Mouse (Mus musculus) kidney, embryonic 14.5 days (tissue): ENCODE measurements around the gene Ereg. TPM values are rescaled to one million over a fixed set of nuclear protein-coding genes. Genes with fewer than 3 reads are reported as not detected.

Source experiments
- ATAC-seq: fragments of 200-750 bp; cut with Nextera tagmentation; 2 replicates; pipeline ENCODE4 v1.8.0; 2017; ENCODE audit warnings: moderate number of reproducible peaks, mild to moderate bottlenecking, moderate TSS enrichment, moderate library complexity; ENCODE audit not compliant: low FRiP score, low TSS enrichment
- H3K27ac ChIP-seq: fragments of 300-500 bp; sonication (generic); 2 replicates; pipeline ENCODE4 v1.5.1; 2014; ENCODE audit warnings: low read depth, mild to moderate bottlenecking, low read length, moderate library complexity, mixed read lengths
- H3K27me3 ChIP-seq: fragments of 300-500 bp; sonication (generic); 2 replicates; pipeline ENCODE4 v1.6.1; 2014; ENCODE audit warnings: mild to moderate bottlenecking, low read length; ENCODE audit not compliant: control insufficient read depth, insufficient read depth
- H3K36me3 ChIP-seq: fragments of 300-500 bp; sonication (generic); 2 replicates; pipeline ENCODE4 v1.6.1; 2014; ENCODE audit warnings: low read length, mixed read lengths; ENCODE audit not compliant: control insufficient read depth, insufficient read depth
- H3K4me1 ChIP-seq: fragments of 300-500 bp; sonication (generic); 2 replicates; pipeline ENCODE4 v1.6.1; 2014; ENCODE audit warnings: low read length, mixed read lengths; ENCODE audit not compliant: control insufficient read depth, insufficient read depth
- H3K4me2 ChIP-seq: fragments of 300-500 bp; sonication (generic); replicated peaks from 2 replicates; pipeline ENCODE4 v1.6.1; 2014; ENCODE audit warnings: low read depth, mild to moderate bottlenecking, low read length
- H3K4me3 ChIP-seq: fragments of 300-500 bp; sonication (generic); 2 replicates; pipeline ENCODE4 v1.5.1; 2014; ENCODE audit warnings: mild to moderate bottlenecking, low read length
- H3K9ac ChIP-seq: fragments of 300-500 bp; sonication (generic); 2 replicates; pipeline ENCODE4 v1.6.1; 2014; ENCODE audit warnings: low read depth, mild to moderate bottlenecking, low read length, moderate library complexity
- H3K9me3 ChIP-seq: fragments of 300-500 bp; sonication (generic); 2 replicates; pipeline ENCODE4 v1.6.1; 2016; ENCODE audit warnings: low read length; ENCODE audit not compliant: control insufficient read depth
- WGBS: fragments of 180-500 bp; shearing (Covaris S2); extraction: QIAGEN DNeasy Blood & Tissue Kit; methylation state at CpG from one replicate; pipeline ENCODE4 v1.1.7; 2014; 5-methylcytosine and 5-hydroxymethylcytosine counted together
- polyA plus RNA-seq: library from polyadenylated mRNA; unstranded; fragments of >200 nt; fragmentation: Nextera tagmentation; extraction: Ambion mirVana; gene quantifications from 2 replicates; pipeline ENCODE4 v1.2.1, GENCODE M21; 2014

Ereg gene
- polyA plus RNA-seq, result not detected in 2 replicates

GRCm38 (mm10) chr5:91074450-91074950, at the start of gene Ereg:
Gene Ereg, plus strand, starts transcription at chr5:91074622.
- WGBS, result 1% methylated on average over 25 of the region's 25 CpGs
- ATAC-seq, result peak; percentile 75

GRCm38 (mm10) chr5:91027164-91027563, 47.3 kb upstream of the Ereg start, which contains the start of gene Epgn:
Gene Epgn, plus strand, starts transcription at chr5:91027464.
- no peaks in the 10 kb centered on the region for H3K4me1 ChIP-seq
- H3K27ac ChIP-seq, result no peak within 1 kb of the TSS
- no peak within 1 kb of the TSS for H3K9ac ChIP-seq
- no peaks in the 10 kb centered on the region for H3K36me3 ChIP-seq
- 79% methylated on average over 6 of the region's 6 CpGs for WGBS
- no peak within 1 kb of the TSS for H3K4me2 ChIP-seq
- no peaks in the 10 kb centered on the region for H3K9me3 ChIP-seq
- H3K4me3 ChIP-seq, result no peak within 1 kb of the TSS
- no peak for ATAC-seq
- no peaks in the 10 kb centered on the region for H3K27me3 ChIP-seq

More at GRCm38 (mm10) chr5:91074450-91074950, at the start of gene Ereg:
- peak within 1 kb of the TSS; percentile 51 for H3K4me2 ChIP-seq
- H3K4me3 ChIP-seq, result peak within 1 kb of the TSS; percentile 26; the same call in 1 of the 2 replicates
- no peak within 1 kb of the TSS for H3K9ac ChIP-seq
- H3K4me1 ChIP-seq, result no peaks in the 10 kb centered on the region
- H3K27ac ChIP-seq, result no peak within 1 kb of the TSS
- H3K36me3 ChIP-seq, result no peaks in the 10 kb centered on the region
- H3K27me3 ChIP-seq, result no peaks in the 10 kb centered on the region; the same call in none of the 2 replicates
- no peaks in the 10 kb centered on the region for H3K9me3 ChIP-seq

- 62% methylated on average over 1 of the region's 1 CpGs for WGBS
- Histone ChIP-seq H3K9ac (no peak overlapping the region), H3K27me3 (no peaks in the 10 kb centered on the region)
Measured at GRCm38 (mm10) chr5:91027840-91028239, 46.6 kb upstream of the Ereg start.

GRCm38 (mm10) chr5:91030629-91031028, 43.8 kb upstream of the Ereg start:
- no peak overlapping the region for H3K9ac ChIP-seq
- 91% methylated on average over 2 of the region's 2 CpGs for WGBS

More at GRCm38 (mm10) chr5:91027840-91028239, 46.6 kb upstream of the Ereg start:
- no peak overlapping the region for H3K4me3 ChIP-seq
- H3K36me3 ChIP-seq, result no peaks in the 10 kb centered on the region
- no peak for ATAC-seq
- no peaks in the 10 kb centered on the region for H3K4me1 ChIP-seq
- H3K27ac ChIP-seq, result no peak overlapping the region
- H3K4me2 ChIP-seq, result no peak overlapping the region
- H3K9me3 ChIP-seq, result no peaks in the 10 kb centered on the region

GRCm38 (mm10) chr5:91035341-91035740, 39.1 kb upstream of the Ereg start:
- H3K27ac ChIP-seq, result no peak overlapping the region
- no peaks in the 10 kb centered on the region for H3K36me3 ChIP-seq
- 69% methylated on average over 2 of the region's 2 CpGs for WGBS
- peaks cover 7% of the 10 kb centered on the region; the same call in 1 of the 2 replicates for H3K4me1 ChIP-seq
- H3K4me3 ChIP-seq, result no peak overlapping the region
- H3K27me3 ChIP-seq, result no peaks in the 10 kb centered on the region
- no peaks in the 10 kb centered on the region for H3K9me3 ChIP-seq
- no peak for ATAC-seq
- no peak overlapping the region for H3K9ac ChIP-seq
- H3K4me2 ChIP-seq, result no peak overlapping the region

More at GRCm38 (mm10) chr5:91030629-91031028, 43.8 kb upstream of the Ereg start:
- no peaks in the 10 kb centered on the region for H3K9me3 ChIP-seq
- no peaks in the 10 kb centered on the region for H3K4me1 ChIP-seq
- H3K36me3 ChIP-seq, result no peaks in the 10 kb centered on the region
- no peak overlapping the region for H3K27ac ChIP-seq
- H3K4me2 ChIP-seq, result no peak overlapping the region
- H3K27me3 ChIP-seq, result no peaks in the 10 kb centered on the region
- no peak overlapping the region for H3K4me3 ChIP-seq
- ATAC-seq, result no peak

GRCm38 (mm10) chr5:91036628-91037027, 37.8 kb upstream of the Ereg start:
- H3K4me3 ChIP-seq, result no peak overlapping the region
- no peak overlapping the region for H3K4me2 ChIP-seq
- H3K4me1 ChIP-seq, result peaks cover 7% of the 10 kb centered on the region; the same call in 1 of the 2 replicates
- no peaks in the 10 kb centered on the region for H3K36me3 ChIP-seq
- no peaks in the 10 kb centered on the region for H3K9me3 ChIP-seq
- no peaks in the 10 kb centered on the region for H3K27me3 ChIP-seq
- WGBS, result 89% methylated on average over 4 of the region's 4 CpGs
- no peak overlapping the region for H3K27ac ChIP-seq
- no peak for ATAC-seq
- no peak overlapping the region for H3K9ac ChIP-seq

GRCm38 (mm10) chr5:91037756-91038155, 36.7 kb upstream of the Ereg start:
- ATAC-seq, result no peak
- H3K27ac ChIP-seq, result no peak overlapping the region
- no peaks in the 10 kb centered on the region for H3K36me3 ChIP-seq
- WGBS, result 72% methylated on average over 2 of the region's 2 CpGs
- no peaks in the 10 kb centered on the region for H3K27me3 ChIP-seq
- H3K9me3 ChIP-seq, result no peaks in the 10 kb centered on the region
- H3K4me1 ChIP-seq, result peaks cover 7% of the 10 kb centered on the region; the same call in 1 of the 2 replicates
- H3K9ac ChIP-seq, result no peak overlapping the region
- H3K4me2 ChIP-seq, result no peak overlapping the region
- H3K4me3 ChIP-seq, result no peak overlapping the region

- Histone ChIP-seq H3K36me3 (no peaks in the 10 kb centered on the region), H3K27ac (no peak overlapping the region), H3K27me3 (no peaks in the 10 kb centered on the region), H3K9me3 (no peaks in the 10 kb centered on the region), H3K9ac (no peak overlapping the region), H3K4me1 (peaks cover 7% of the 10 kb centered on the region; the same call in 1 of the 2 replicates), H3K4me2 (no peak overlapping the region), H3K4me3 (no peak overlapping the region)
- WGBS, result 7% methylated on average over 2 of the region's 2 CpGs
- peak; percentile 69 for ATAC-seq
Measured at GRCm38 (mm10) chr5:91038547-91038946, 35.9 kb upstream of the Ereg start.

GRCm38 (mm10) chr5:91038963-91039362, 35.5 kb upstream of the Ereg start:
- Histone ChIP-seq H3K4me2 (no peak overlapping the region), H3K36me3 (no peaks in the 10 kb centered on the region), H3K9ac (no peak overlapping the region), H3K4me3 (no peak overlapping the region), H3K27me3 (no peaks in the 10 kb centered on the region), H3K27ac (no peak overlapping the region), H3K9me3 (no peaks in the 10 kb centered on the region), H3K4me1 (peaks cover 7% of the 10 kb centered on the region; the same call in 1 of the 2 replicates)
- peak; percentile 55; the same call in 1 of the 2 replicates for ATAC-seq
- 63% methylated on average over 2 of the region's 2 CpGs for WGBS
